Mouse (Mus musculus) gastrocnemius, adult 8-10 months (tissue): ENCODE data around the gene Rsph6a. TPM values are rescaled to one million over a fixed set of nuclear protein-coding genes. Genes with fewer than 3 reads are reported as not detected.
A peak's percentile ranks its signal among the peaks of the same experiment; 100 is the strongest.

Source experiments
- DNase-seq, 2 experiments: peaks; one replicate each; pipeline ENCODE4 v3.0.0; 2022; ENCODE audit warnings: low spot score in 2 of 2
- total RNA-seq, 4 experiments: library from RNA; stranded (reverse); gene quantifications; 2 replicates each; pipeline ENCODE4 v1.2.4; 2022

The Rsph6a gene
- total RNA-seq, 4 experiments from 2014 or later, result not detected

DNA sequence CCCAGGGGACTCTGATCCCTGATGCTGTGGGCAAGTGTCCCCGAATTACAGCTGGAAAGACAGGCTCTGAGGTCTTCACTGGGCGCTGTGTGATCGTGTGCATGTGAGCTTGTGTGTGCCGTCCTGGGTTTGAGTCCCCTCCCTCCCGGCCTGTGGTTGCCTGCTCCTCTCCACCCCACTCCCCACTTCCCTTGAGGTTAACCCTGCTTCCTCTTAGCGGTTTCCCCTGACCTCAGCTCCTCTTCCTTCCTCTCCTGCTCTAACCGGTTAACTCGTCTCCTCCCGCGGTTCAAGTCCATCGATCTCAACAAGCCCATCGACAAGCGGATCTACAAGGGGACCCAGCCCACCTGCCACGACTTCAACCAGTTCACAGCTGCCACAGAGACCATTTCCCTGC lies 23.3 kb downstream of the Rsph6a start:
- DNase-seq, result no peak

DNA sequence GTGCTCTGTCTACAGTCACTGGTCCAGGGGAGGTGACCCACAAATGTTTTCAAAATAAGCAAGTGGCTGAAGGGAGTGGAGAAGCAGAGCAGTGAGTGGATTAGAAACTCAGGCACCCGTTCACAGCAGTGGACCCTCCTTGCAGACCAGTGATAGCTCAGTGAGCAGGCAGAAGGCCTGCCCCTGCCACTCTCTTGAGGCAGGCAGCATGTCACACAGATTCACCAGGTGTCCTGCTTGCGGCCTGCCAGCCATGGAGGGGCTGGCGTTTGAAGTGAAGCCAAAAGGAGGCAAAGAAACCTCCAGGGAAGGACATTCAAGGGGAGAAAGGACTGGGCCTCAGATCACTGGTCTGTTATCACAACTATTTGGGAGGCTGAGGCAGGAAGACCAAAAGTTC lies 24.2 kb downstream of the Rsph6a start:
- no peak for DNase-seq

DNA sequence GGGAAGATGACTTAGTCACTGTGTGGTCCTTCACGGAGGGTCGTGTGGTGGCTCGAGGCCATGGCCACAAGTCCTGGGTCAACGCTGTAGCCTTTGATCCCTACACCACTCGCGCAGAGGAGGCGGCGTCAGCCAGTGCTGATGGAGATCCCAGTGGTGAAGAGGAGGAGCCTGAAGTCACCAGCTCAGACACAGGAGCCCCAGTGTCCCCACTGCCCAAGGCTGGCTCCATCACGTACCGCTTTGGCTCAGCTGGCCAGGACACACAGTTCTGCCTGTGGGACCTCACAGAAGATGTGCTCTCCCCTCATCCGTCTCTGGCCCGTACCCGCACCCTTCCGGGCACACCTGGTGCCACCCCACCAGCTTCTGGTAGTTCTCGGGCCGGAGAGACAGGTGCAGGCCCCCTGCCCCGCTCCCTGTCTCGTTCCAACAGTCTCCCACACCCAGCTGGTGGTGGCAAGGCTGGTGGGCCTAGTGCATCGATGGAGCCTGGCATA lies 26.0 kb downstream of the Rsph6a start:
- no peak for DNase-seq

DNA sequence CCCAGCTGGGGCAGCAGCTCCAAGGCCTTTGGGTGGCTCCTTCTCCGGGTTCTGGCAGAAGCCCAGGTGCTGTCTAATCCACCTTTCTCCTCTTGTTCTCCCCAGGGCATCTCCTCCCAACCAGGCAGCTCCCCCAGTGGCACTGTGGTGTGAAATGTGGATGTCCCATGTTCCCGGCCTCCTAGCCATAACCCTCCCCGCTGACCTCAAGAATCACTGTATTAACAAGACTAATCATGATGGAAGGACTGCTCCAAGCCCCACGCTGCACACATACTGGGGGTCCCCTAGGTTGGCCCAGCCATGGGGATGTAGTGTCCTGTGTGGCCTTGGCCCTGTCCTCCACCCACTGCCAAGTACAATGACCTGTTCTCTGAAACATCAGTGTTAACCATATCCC lies 27.7 kb downstream of the Rsph6a start:
- DNase-seq, result no peak

DNA sequence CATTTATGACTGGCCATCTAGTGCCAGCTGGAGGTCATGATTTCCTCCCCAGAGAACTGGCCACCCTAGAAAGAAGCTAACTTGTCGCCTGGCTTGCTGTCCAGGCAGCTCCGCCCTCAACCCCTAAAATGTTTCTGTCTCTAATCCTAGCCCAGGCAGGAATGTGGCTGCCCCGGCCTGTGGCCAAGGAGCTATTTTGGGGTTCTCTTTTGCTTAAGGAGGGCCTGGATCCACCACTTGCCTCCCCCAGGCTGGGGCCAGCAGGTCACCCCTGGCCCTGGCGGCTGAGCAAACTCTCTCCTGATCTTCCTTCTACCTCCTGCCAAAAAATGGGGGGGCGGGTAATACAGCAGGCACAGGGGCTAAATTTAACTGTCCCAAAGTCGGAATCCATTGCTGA lies 28.6 kb downstream of the Rsph6a start:
- peak; percentile 86 to 93 for DNase-seq

DNA sequence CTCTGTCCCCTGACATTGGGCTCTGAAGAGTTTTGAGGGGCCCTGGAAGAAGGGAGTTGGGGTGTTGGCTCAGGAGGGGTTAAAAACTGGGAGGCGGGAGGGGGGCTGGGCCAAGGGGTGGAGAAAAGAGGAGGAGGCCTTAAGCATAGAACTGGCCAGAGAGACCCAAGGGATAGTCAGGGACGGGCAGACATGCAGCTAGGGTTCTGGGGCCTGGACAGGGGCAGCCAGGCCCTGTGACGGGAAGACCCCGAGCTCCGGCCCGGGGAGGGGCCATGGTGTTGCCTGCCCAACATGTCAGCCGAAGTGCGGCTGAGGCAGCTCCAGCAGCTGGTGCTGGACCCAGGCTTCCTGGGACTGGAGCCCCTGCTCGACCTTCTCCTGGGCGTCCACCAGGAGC lies 29.2 kb downstream of the Rsph6a start, which contains the start of gene Dmpk:
Gene Dmpk (plus strand): TSS at position 149 of the 400 bp plus-strand sequence.
- DNase-seq, result peak; percentile 39 to 54

DNA sequence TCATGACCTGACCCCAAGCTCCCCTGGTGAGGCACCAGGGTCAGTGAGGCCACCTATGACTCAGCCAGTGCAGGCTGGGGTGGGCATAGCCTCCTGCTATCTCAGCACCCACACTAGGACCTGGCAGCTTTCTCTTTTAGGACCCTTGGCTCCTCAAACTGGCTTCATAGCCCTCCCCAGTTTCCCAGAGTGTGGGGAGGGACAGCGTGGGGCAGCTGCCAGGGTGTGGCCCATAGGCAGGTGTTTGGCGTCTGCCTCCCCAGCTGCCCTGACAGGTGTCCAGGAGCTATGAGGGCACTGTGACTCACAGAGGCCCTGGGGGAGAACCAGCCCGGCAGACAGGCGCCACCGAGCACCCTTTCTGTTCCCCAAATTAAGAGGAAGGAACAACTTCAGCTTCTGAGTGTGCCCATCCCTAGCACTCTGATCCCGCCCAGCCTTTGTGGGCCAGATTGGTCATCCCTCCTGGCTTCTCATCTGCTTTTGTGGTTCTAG lies 29.8 kb downstream of the Rsph6a start:
- peak; percentile 69 to 81 for DNase-seq

DNA sequence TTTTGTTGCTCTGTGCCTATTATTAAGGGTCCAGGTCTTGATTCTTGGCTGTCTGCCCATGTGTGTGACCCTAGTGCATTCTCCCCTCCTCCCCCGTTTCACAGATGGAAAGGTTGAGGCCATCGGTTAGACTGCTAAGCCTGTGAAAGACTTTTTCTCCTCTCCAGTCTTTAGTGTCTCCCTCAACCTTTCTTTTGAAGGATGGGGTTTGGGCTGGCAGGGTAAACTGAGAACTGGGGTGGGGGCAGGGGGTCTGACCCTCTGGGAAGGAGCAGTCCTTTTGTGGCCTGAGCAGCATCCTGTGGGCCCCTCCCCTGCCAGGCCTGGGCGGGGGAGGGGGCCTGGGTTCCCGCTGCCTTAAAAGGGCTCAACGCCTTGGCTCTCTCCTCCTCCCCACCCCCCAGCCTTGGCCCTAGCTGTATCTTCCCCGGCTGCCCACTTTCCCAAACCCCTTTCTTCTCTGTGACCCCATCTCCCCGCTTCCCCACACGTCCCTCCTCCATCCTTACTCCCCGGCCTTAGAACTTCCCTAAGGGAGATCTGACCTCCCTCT lies 30.5 kb downstream of the Rsph6a start:
- DNase-seq, result no peak

DNA sequence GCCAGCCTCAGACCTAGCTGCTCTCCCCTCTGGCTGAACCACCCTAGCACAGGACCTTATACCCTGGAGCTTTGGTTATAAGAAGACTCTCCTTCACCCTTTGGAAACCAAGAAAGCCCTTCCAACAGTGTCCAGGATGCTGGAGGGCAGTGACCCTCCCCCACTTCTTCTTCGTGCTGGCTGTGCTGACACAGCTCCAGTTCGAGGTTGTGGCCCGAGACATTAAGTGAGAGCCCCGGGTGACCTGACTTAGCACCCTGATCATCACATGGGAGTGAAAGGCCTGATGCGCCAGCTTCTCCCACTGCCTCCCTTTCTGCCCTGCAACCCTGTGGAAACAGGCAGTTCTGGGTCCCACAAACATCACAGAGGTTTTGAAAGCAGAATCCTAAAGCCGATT lies 31.0 kb downstream of the Rsph6a start:
- DNase-seq, result no peak

DNA sequence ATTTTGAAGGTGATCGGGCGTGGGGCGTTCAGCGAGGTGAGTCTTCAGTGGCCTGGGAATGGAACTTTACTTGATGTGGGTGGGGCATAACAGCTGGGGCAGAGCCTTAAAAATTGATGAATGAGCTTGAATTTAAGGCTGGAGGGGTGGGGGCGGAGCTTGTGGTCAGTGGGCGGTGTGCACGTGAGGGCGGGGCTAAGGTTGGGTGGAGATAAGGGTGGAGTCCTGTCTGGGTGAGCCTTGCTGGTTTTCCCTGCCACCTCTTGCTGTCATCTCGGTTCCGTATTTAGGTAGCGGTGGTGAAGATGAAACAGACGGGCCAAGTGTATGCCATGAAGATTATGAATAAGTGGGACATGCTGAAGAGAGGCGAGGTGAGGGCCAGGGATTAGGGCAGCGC lies 31.6 kb downstream of the Rsph6a start:
- no peak for DNase-seq

DNA sequence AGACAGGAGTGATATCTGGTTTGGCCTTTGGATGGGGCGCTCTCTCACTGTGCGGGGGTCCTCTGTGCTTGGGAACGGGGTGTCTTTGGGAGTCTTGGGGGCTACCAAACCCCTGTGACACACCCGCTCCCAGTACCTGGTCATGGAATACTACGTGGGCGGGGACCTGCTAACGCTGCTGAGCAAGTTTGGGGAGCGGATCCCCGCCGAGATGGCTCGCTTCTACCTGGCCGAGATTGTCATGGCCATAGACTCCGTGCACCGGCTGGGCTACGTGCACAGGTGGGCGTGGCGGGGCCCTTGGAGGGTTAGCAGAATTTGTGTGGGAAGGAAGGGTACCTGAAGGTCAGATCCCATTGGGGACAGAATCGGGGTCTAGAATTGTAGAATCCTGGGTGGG lies 32.3 kb downstream of the Rsph6a start:
- no peak for DNase-seq

DNA sequence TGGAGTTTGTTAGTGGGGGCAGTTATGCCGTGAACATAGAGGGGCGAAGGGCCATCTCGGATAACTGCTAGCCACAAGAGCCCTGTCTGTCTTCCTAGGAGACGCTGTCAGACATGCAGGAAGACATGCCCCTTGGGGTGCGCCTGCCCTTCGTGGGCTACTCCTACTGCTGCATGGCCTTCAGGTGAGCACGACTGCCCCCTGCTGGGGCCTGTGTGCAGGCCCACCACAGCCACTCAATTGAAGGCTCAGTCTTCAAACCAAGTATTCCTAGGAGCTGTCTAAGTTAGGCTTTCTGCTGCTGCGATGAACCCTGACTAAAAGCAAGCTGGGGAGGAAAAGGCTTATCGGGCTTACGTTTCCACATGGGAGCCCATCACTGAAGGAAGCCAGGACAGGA lies 34.3 kb downstream of the Rsph6a start:
- peak; percentile 50 to 71 for DNase-seq

DNA sequence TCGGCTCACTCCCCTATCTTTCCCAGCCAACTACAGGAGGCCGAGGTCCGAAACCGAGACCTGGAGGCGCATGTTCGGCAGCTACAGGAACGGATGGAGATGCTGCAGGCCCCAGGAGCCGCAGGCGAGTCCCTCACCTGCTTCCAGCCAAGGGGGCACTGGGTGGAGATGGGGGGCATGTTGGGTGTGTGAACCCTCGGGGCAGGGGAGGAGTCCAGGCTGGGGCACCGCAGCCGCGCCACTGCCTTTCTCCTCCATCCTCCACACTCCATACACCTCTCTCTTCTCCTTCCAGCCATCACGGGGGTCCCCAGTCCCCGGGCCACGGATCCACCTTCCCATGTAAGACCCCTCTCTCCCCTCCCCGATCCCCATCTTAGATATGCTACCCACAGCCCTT lies 37.4 kb downstream of the Rsph6a start:
- no peak for DNase-seq

DNA sequence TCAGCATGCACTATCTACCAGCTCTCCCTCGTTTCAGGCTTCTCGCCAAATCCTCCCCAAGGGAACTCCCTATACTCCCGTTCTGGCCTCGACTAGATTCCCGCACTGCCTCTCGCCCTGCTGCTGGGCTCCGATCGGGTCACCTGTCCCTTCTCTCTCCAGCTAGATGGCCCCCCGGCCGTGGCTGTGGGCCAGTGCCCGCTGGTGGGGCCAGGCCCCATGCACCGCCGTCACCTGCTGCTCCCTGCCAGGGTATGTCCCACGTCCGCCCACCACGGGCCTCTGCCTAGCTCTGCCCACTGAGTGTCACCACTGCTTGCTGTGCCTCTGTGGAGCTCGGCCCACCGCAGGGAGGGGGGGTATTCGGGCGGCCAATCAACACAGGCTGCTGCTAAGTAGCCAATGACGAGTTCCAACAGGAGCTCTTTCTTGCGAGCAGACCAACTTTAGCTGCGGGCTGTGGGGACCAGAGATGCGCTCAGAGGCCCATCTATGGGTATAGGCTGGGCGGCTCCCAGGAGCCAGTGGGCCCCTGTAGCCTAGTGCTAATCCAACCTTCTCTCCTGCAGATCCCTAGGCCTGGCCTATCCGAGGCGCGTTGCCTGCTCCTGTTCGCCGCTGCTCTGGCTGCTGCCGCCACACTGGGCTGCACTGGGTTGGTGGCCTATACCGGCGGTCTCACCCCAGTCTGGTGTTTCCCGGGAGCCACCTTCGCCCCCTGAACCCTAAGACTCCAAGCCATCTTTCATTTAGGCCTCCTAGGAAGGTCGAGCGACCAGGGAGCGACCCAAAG lies 38.1 kb downstream of the Rsph6a start:
- DNase-seq, result no peak

DNA sequence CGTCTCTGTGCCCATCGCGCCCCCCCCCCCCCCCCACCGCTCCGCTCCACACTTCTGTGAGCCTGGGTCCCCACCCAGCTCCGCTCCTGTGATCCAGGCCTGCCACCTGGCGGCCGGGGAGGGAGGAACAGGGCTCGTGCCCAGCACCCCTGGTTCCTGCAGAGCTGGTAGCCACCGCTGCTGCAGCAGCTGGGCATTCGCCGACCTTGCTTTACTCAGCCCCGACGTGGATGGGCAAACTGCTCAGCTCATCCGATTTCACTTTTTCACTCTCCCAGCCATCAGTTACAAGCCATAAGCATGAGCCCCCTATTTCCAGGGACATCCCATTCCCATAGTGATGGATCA lies 38.7 kb downstream of the Rsph6a start:
- peak; percentile 84 to 85 for DNase-seq

DNA sequence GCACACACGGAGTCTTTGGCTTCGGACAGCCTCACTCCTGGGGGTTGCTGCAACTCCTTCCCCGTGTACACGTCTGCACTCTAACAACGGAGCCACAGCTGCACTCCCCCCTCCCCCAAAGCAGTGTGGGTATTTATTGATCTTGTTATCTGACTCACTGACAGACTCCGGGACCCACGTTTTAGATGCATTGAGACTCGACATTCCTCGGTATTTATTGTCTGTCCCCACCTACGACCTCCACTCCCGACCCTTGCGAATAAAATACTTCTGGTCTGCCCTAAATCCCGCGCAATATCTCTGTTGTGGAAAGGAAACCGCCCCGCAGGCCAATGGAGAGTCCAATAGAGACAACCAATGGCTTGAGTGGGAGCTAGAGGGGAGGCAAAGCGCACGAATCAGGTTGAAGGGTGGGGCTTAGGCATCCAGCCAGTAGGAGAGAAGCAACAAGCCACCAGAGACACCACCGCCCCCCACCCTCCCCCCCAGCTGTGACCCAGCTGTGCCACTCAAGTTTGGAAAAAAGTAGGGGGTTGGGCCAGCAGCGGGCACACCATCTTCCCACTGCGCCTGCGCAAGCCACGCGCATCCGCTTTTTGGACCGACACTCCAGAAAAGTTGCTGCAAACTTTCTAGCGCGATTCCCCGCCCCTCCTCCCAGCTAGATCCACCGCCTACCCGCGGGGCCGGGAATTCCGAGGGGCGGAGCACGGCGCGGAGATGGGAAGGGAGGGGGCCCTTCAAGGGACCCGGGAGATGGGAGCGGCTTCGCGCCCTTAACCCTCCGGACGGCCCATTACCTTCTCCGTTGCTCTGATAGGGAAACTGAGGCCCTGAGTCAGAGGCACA lies 39.3 kb downstream of the Rsph6a start:
- DNase-seq, result peak; percentile 86 to 91

DNA sequence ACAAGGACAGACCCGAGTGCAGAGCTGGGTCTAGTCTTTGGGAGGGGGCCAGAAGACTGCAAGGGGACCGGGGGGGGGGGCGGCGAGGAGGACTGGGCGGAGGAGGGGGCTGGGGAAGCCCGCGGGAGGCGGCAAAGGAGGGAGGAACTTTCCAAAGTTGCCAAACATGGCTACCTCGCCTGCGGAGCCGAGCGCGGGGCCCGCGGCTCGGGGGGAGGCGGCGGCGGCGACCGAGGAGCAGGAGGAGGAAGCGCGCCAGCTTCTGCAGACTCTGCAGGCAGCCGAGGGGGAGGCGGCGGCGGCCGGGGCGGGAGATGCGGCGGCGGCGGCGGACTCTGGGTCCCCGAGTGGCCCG lies 40.0 kb downstream of the Rsph6a start, which contains the start of gene Six5:
Gene Six5 (plus strand): TSS at position 124 of the 355 bp plus-strand sequence.
- no peak for DNase-seq

DNA sequence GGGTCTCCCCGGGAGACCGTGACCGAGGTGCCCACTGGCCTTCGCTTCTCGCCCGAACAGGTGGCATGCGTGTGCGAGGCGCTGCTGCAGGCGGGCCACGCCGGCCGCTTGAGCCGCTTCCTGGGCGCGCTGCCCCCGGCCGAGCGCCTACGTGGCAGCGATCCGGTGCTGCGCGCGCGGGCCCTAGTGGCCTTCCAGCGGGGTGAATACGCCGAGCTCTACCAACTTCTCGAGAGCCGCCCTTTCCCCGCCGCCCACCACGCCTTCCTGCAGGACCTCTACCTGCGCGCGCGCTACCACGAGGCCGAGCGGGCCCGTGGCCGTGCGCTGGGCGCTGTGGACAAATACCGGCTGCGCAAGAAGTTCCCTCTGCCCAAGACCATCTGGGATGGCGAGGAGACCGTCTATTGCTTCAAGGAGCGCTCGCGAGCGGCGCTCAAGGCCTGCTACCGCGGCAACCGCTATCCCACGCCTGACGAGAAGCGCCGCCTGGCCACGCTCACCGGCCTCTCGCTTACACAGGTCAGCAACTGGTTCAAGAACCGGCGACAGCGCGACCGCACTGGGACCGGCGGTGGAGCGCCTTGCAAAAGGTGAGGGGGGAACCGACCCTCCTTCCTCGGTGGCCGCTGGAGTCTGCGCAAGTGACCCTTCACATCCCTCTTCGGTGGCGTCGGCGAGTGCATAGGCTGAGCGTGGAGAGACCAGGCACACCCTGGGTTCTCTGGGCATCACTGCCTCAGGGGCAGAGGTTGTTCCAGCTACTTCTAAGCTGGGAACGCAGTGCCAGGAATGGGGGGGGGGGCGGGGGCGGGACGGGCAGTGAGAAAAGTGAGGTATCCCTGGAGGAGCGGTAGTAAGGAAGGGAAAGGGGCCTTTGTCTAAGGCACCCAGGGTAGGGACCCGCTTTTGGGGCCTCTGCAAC lies 40.6 kb downstream of the Rsph6a start:
- DNase-seq, result peak in 1 of 2 experiments; percentile 61

DNA sequence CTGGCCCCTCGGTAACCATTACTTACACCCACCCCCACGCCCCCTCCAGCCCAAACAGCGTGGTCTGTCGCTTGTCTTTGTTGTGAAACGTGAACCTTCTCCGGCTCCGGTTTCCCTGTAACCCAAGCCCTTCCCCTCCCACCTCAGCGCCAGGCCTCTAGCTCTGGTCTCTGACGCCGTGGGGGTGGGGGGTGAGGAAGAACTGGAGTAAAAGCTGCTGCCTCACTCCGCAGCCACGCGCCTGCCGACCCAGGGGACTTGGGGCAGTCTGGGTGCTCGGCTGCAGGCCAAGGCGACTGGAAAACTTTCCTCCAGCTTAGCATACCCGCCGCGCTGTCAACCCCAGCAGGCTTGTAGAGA lies 41.2 kb downstream of the Rsph6a start:
- DNase-seq, result peak; percentile 37 to 64

DNA sequence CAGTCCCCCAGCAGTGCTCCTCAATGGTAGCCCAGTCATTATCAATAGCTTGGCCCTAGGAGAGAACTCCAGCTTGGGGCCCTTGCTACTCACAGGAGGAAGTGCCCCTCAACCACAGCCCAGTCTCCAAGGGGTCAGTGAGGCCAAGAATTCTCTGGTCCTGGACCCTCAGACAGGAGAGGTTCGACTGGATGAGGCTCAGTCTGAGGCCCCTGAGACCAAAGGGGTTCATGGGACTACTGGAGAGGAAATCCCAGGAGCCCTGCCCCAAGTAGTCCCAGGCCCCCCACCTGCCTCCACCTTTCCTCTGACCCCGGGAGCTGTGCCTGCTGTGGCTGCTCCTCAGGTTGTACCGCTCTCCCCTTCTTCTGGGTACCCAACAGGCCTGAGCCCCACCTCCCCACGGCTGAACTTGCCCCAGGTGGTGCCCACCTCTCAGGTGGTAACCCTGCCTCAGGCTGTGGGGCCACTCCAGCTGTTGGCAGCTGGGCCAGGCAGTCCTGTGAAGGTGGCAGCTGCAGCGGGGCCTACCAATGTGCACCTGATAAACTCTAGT lies 42.0 kb downstream of the Rsph6a start:
- DNase-seq, result no peak

DNA sequence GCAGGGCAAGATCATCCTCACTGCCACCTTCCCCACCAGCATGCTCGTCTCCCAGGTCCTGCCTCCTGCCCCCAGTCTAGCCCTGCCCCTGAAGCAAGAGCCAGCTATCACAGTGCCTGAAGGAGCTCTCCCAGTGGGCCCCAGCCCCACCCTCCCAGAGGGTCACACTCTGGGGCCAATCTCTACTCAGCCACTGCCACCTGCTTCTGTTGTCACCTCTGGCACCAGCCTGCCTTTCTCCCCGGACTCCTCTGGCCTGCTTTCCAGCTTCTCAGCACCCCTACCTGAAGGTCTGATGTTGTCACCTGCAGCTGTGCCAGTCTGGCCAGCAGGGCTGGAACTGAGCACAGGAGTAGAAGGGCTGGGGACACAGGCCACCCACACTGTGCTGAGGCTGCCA lies 42.7 kb downstream of the Rsph6a start:
- no peak for DNase-seq
